In the genomic region with DNA sequence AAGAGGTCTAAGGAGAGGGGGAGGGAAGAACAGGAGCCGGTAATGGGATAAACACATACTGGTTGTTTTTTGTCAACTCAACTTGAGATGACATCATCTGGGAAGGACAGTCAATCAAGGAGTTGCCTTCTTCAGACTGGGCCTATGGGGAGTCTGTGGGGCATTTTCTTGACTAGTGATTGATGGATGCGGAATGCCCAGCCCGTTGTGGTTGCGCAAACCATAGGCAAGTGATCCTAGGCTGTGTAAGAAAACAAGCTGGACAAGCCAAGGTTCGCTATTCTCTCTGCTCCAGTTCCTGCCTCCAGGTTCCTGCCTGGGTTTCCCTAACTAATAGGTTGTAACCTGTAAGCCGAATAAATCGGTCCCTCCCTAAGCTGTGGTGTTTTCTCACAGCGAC, we compare ENCODE assay signal across 19 mouse cellular contexts. TPM values are rescaled to one million over a fixed set of nuclear protein-coding genes. Genes with fewer than 3 reads are reported as not detected.
DNase-seq lines count a peak whose midpoint lies in the region; TF ChIP-seq lines count a peak whose summit lies in the region.
"Had no signal": no experiment of that assay in that cellular context is flagged by ENCODE, and none has a peak within 500 bp of the region (broad histone marks: within the 10 kb centered on the region; RNA-seq: fewer than 3 reads in every experiment).

No protein-coding gene starts in this region.

- H3K9ac ChIP-seq in CH12.LX (ENCODE audit: insufficient read depth, low read depth) = no peak overlapping the region
- H3K9ac ChIP-seq: embryonic facial prominence, embryonic 12.5 days; embryonic facial prominence, embryonic 15.5 days; forebrain, embryonic 15.5 days; heart, embryonic 13.5 days; hindbrain, embryonic 12.5 days; hindbrain, embryonic 15.5 days had no signal

- H3K36me3 ChIP-seq in CH12.LX (replicated peaks in 1 of 2; ENCODE audit: control insufficient read depth in 1 of 2, insufficient read depth in 1 of 2, low read length in 1 of 2) = no peaks in the 10 kb centered on the region
- H3K36me3 ChIP-seq: embryonic facial prominence, embryonic 12.5 days; embryonic facial prominence, embryonic 15.5 days; forebrain, embryonic 15.5 days; G1E; heart, embryonic 10.5 days; heart, embryonic 13.5 days; hindbrain, embryonic 12.5 days; hindbrain, embryonic 15.5 days had no signal

- peak; percentile 13 to 18 for DNase-seq in right cerebral cortex, postnatal 10 days (ENCODE audit: low spot score in 2 of 2)
- DNase-seq in right cerebral cortex, adult 2 months (ENCODE audit: low spot score in 2 of 2) = no peak
- DNase-seq in CH12.LX (ENCODE audit: extremely low read depth) = no peak
- peak; percentile 15 for DNase-seq in R1 (ENCODE audit: low read depth, low spot score)
- no peak for DNase-seq in urinary bladder, adult 18-20 months (ENCODE audit: low spot score in 2 of 2)
- DNase-seq in spleen, postnatal 14 days (ENCODE audit: low spot score in 2 of 2) = no peak
- DNase-seq: adrenal gland, postnatal 14 days; cerebellum, adult 11 months; cerebellum, adult 9-11 months; gastrocnemius, postnatal 25 days; heart, adult 2 months had no signal

- no peaks in the 10 kb centered on the region for H3K27me3 ChIP-seq in CH12.LX (replicated peaks)
- H3K27me3 ChIP-seq: embryonic facial prominence, embryonic 12.5 days; embryonic facial prominence, embryonic 15.5 days; forebrain, embryonic 15.5 days; heart, embryonic 13.5 days; hindbrain, embryonic 12.5 days; hindbrain, embryonic 15.5 days had no signal

- H3K27ac ChIP-seq in CH12.LX (ENCODE audit: insufficient read depth, low read depth) = no peak overlapping the region
- H3K27ac ChIP-seq: embryonic facial prominence, embryonic 12.5 days; embryonic facial prominence, embryonic 15.5 days; forebrain, embryonic 15.5 days; heart, adult 2 months; heart, embryonic 10.5 days; heart, embryonic 13.5 days; hindbrain, embryonic 12.5 days; hindbrain, embryonic 15.5 days had no signal

- H3K79me2 ChIP-seq in CH12.LX (replicated peaks; ENCODE audit: control insufficient read depth, extremely low read depth, insufficient read depth, poor library complexity, severe bottlenecking) = peaks cover under 1% of the 10 kb centered on the region; the same call in 1 of the 2 replicates

- H3K4me1 ChIP-seq in CH12.LX (ENCODE audit: control insufficient read depth in 1 of 2, insufficient read depth in 2 of 2) = peaks cover 11 to 23% of the 10 kb centered on the region in 2 experiments; a peak in 3 of 4 replicates
- H3K4me1 ChIP-seq: embryonic facial prominence, embryonic 15.5 days had no signal

- dilution Hi-C loops in CH12.LX (cut with MboI; ENCODE audit: extremely low pct_ligation_motif_present, extremely low pct_unique_long_range_greater_than_20kb, low sequenced_read_pairs) = no loop called here

- TF ChIP-seq CTCF in CH12.LX (conservative IDR thresholded peaks at IDR 0.05 in 1 of 2, IDR thresholded peaks at IDR 0.05 in 1 of 2; ENCODE audit: low read depth in 2 of 2, low read length in 2 of 2) = no peak

- TF ChIP-seq POLR2A in CH12.LX (IDR thresholded peaks at IDR 0.05; ENCODE audit: low read depth, low read length) = no peak

- 0 out of 2 replicates have a peak overlapping the region, but pooled peaks have one; percentile 2 for H3K4me2 ChIP-seq in CH12.LX (ENCODE audit: insufficient read depth, low read depth, poor library complexity, severe bottlenecking)
- H3K4me2 ChIP-seq: embryonic facial prominence, embryonic 12.5 days; embryonic facial prominence, embryonic 15.5 days; forebrain, embryonic 15.5 days; heart, embryonic 13.5 days; hindbrain, embryonic 12.5 days; hindbrain, embryonic 15.5 days had no signal

- no peaks in the 10 kb centered on the region for H3K9me3 ChIP-seq in CH12.LX (replicated peaks; ENCODE audit: low read length)
- H3K9me3 ChIP-seq: embryonic facial prominence, embryonic 12.5 days; embryonic facial prominence, embryonic 15.5 days; forebrain, embryonic 15.5 days; G1E; heart, embryonic 10.5 days; heart, embryonic 13.5 days; hindbrain, embryonic 12.5 days; hindbrain, embryonic 15.5 days had no signal

- in situ Hi-C loops in CH12.LX (cut with MboI; ENCODE audit: low pct_ligation_motif_present, low pct_unique_long_range_greater_than_20kb, low sequenced_read_pairs) = loop anchor here (5.0 kb wide), 1 partner anchor 37 kb away; no protein-coding TSS in a partner anchor

- no peak for TF ChIP-seq RAD21 in CH12.LX (IDR thresholded peaks at IDR 0.05; ENCODE audit: low read depth, low read length)

- no peak for TF ChIP-seq EP300 in CH12.LX (IDR thresholded peaks at IDR 0.05; ENCODE audit: low read length)

- H3K4me3 ChIP-seq in CH12.LX (replicated peaks in 1 of 3; ENCODE audit: low read depth in 2 of 3, low read length in 2 of 3, poor library complexity in 1 of 3) = no peak overlapping the region
- H3K4me3 ChIP-seq: embryonic facial prominence, embryonic 12.5 days; embryonic facial prominence, embryonic 15.5 days; forebrain, embryonic 15.5 days; heart, adult 2 months; heart, embryonic 10.5 days; heart, embryonic 13.5 days; hindbrain, embryonic 12.5 days; hindbrain, embryonic 15.5 days had no signal

TF ChIP-seq in CH12.LX, 34 proteins besides CTCF, POLR2A, EP300 and RAD21:
- TF ChIP-seq NELFE (IDR thresholded peaks at IDR 0.05; ENCODE audit: low read depth, low read length) = no peak
- no peak for TF ChIP-seq TCF12 (IDR thresholded peaks at IDR 0.05; ENCODE audit: low read depth, low read length)
- TF ChIP-seq SIN3A (IDR thresholded peaks at IDR 0.05; ENCODE audit: low read length) = no peak
- no peak for TF ChIP-seq BHLHE40 (IDR thresholded peaks at IDR 0.05; ENCODE audit: low read depth, low read length)
- no peak for TF ChIP-seq CHD1 (IDR thresholded peaks at IDR 0.05; ENCODE audit: low read depth, low read length)
- TF ChIP-seq MAZ (IDR thresholded peaks at IDR 0.05; ENCODE audit: low read depth, low read length) = no peak; the same call in 1 of the 2 replicates
- TF ChIP-seq JUND (conservative IDR thresholded peaks at IDR 0.05; ENCODE audit: low read depth, low read length) = no peak
- no peak for TF ChIP-seq IRF4 (IDR thresholded peaks at IDR 0.05; ENCODE audit: low read depth, low read length)
- TF ChIP-seq MYC (IDR thresholded peaks at IDR 0.05; ENCODE audit: low read depth, low read length) = no peak
- TF ChIP-seq JUN (IDR thresholded peaks at IDR 0.05; ENCODE audit: insufficient read depth, low read depth, low read length) = no peak
- no peak for TF ChIP-seq NRF1 (IDR thresholded peaks at IDR 0.05; ENCODE audit: low read depth, low read length)

RNA-seq across cellular contexts. Expression of gene Acap2, which starts 4.1 kb away (rescaled TPM):
- 28.9 and 31.5 TPM in 2 replicates for total RNA-seq in CH12.LX (2012; rRNA removed)
- total RNA-seq in CH12.LX (2014; rRNA removed) = 47.4 and 54.5 TPM in 2 replicates
- polyA plus RNA-seq in CH12.LX (2012; ENCODE audit: insufficient read length, low read depth) = 35.0 and 36.9 TPM in 2 replicates

Comparison
In these comparisons a context has a peak if more than half of its experiments do, and no peak if none do; other contexts are left out.
1. DNase-seq: peak in right cerebral cortex, postnatal 10 days (2 of 2) and R1 (single experiment); none in right cerebral cortex, adult 2 months (0 of 2), CH12.LX (single experiment), urinary bladder, adult 18-20 months (0 of 2) and spleen, postnatal 14 days (0 of 2).